Mouse (Mus musculus) midbrain, embryonic 12.5 days (tissue): ENCODE results near the gene Cfap298. TPM values are rescaled to one million over a fixed set of nuclear protein-coding genes. Genes with fewer than 3 reads are reported as not detected.

Source experiments
- ATAC-seq: fragments of 200-750 bp; cut with Nextera tagmentation; 2 replicates; pipeline ENCODE4 v1.8.0; 2017; ENCODE audit warnings: low read depth, moderate TSS enrichment, moderate library complexity; ENCODE audit not compliant: low FRiP score
- H3K27ac ChIP-seq: fragments of 300-500 bp; sonication (generic); replicated peaks from 2 replicates; pipeline ENCODE4 v1.5.1; 2016; ENCODE audit warnings: mild to moderate bottlenecking
- H3K27me3 ChIP-seq: fragments of 300-500 bp; sonication (generic); 2 replicates; pipeline ENCODE4 v1.6.1; 2016; ENCODE audit warnings: mild to moderate bottlenecking
- H3K36me3 ChIP-seq: fragments of 300-500 bp; sonication (generic); 2 replicates; pipeline ENCODE4 v1.6.1; 2016
- H3K4me1 ChIP-seq: fragments of 300-500 bp; sonication (generic); 2 replicates; pipeline ENCODE4 v1.6.1; 2016
- H3K4me2 ChIP-seq: fragments of 300-500 bp; sonication (generic); replicated peaks from 2 replicates; pipeline ENCODE4 v1.6.1; 2016; ENCODE audit warnings: mild to moderate bottlenecking, moderate library complexity
- H3K4me3 ChIP-seq: fragments of 300-500 bp; sonication (generic); 2 replicates; pipeline ENCODE4 v1.5.1; 2016; ENCODE audit warnings: mild to moderate bottlenecking
- H3K9ac ChIP-seq: fragments of 300-500 bp; sonication (generic); replicated peaks from 2 replicates; pipeline ENCODE4 v1.6.1; 2016; ENCODE audit warnings: mild to moderate bottlenecking, moderate library complexity
- H3K9me3 ChIP-seq: fragments of 300-500 bp; sonication (generic); 2 replicates; pipeline ENCODE4 v1.6.1; 2016; ENCODE audit warnings: mild to moderate bottlenecking
- WGBS: fragments of 180-500 bp; shearing (Covaris S2); methylation state at CpG from one replicate; pipeline ENCODE4 v1.1.7; 2016; 5-methylcytosine and 5-hydroxymethylcytosine counted together
- microRNA-seq: library from miRNA; unstranded; fragments of <30 nt; microRNA quantifications from one replicate; pipeline ENCODE4, GENCODE M21; 2017
- polyA plus RNA-seq: library from polyadenylated mRNA; unstranded; fragments of >200 nt; fragmentation: Nextera tagmentation; extraction: Ambion mirVana; gene quantifications from 2 replicates; pipeline ENCODE4 v1.2.1, GENCODE M21; 2016

Gene Cfap298
- polyA plus RNA-seq, 1 experiment from 2014 or later, result 50.1 TPM

DNA sequence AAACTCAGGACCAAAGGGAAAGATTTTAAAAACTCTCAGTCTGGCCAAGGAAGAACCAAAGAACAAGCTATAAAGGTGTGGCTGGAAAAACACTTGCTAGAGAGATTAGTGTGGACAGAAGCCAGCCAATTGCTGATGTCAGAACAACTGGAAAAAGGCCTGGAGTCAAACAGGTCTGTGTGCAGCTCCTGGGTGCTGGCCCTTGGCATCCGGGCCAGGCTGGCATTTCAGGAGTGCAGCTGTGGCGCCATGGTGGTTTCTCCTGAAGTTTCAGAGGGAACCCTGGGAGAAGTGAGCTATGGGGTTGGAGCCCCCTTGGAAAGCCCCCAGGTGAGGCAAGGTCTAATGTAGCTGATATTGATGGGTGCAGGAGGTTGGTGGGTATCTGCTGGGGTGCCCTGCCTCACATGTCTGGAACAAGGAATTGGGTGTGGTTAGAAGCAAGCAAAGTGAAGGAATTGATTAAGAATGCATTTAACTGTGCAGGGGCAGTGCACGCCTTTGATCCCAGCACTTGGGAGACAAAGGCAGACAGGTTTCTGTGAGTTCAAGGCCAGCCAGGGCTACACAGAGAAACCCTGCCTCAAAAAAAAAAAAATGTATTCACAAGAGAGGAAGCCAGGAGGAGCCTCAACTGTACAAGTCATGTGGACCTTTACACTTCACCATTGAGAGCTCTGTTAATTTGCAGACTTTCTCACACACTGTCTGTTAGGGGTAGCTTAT lies 56.6 kb downstream of the Cfap298 start:
- Histone ChIP-seq H3K9ac (no peak overlapping the region), H3K36me3 (no peaks in the 10 kb centered on the region), H3K4me3 (no peak overlapping the region), H3K4me2 (no peak overlapping the region), H3K27me3 (no peaks in the 10 kb centered on the region), H3K9me3 (no peaks in the 10 kb centered on the region), H3K4me1 (no peaks in the 10 kb centered on the region; the same call in 1 of the 2 replicates), H3K27ac (no peak overlapping the region)
- ATAC-seq, result no peak
- 90% methylated on average over 3 of the region's 3 CpGs for WGBS

Small RNA genes lying within 50 kb of the gene (microRNA-seq; reads per million reads assigned to microRNA genes)
- gene Gm22933, result not detected

Other genes starting within 250 kb of the Cfap298 start
- 60.4 and 62.7 TPM in 2 replicates for gene Mis18a, start 207.7 kb downstream of the Cfap298 start, polyA plus RNA-seq
- not detected in 2 replicates for gene Mrap, start 196.9 kb downstream of the Cfap298 start, polyA plus RNA-seq
- 12.1 and 13.8 TPM in 2 replicates for gene Urb1, start 124.7 kb downstream of the Cfap298 start, polyA plus RNA-seq
- gene Eva1c, start 108.4 kb downstream of the Cfap298 start, polyA plus RNA-seq, result 1.6 and 3.3 TPM in 2 replicates
- gene Synj1, start 76.2 kb upstream of the Cfap298 start, polyA plus RNA-seq, result 30.4 and 37.8 TPM in 2 replicates
- gene Paxbp1, start 109.4 kb upstream of the Cfap298 start, polyA plus RNA-seq, result 114 and 118 TPM in 2 replicates
- gene 4932438H23Rik, start 160.0 kb upstream of the Cfap298 start, polyA plus RNA-seq, result 0.10 and 0.28 TPM in 2 replicates